Mouse (Mus musculus) midbrain, embryonic 10.5 days (tissue): ENCODE measurements around the gene Farp1. TPM values are rescaled to one million over a fixed set of nuclear protein-coding genes. Genes with fewer than 3 reads are reported as not detected.

Source experiments
- DNase-seq: peaks from one replicate; pipeline ENCODE4 v3.0.0-alpha.2; 2017; ENCODE audit warnings: low spot score
- H3K27ac ChIP-seq: fragments of 300-500 bp; sonication (generic); replicated peaks from 2 replicates; pipeline ENCODE4 v1.5.1; 2016; ENCODE audit warnings: mild to moderate bottlenecking
- H3K27me3 ChIP-seq: fragments of 300-500 bp; sonication (generic); 2 replicates; pipeline ENCODE4 v1.6.1; 2016; ENCODE audit warnings: low read depth, mild to moderate bottlenecking; ENCODE audit not compliant: poor library complexity, severe bottlenecking
- H3K36me3 ChIP-seq: fragments of 300-500 bp; sonication (generic); 2 replicates; pipeline ENCODE4 v1.6.1; 2016; ENCODE audit warnings: mild to moderate bottlenecking, moderate library complexity
- H3K4me1 ChIP-seq: fragments of 300-500 bp; sonication (generic); 2 replicates; pipeline ENCODE4 v1.6.1; 2016
- H3K4me3 ChIP-seq: fragments of 300-500 bp; sonication (generic); 2 replicates; pipeline ENCODE4 v1.5.1; 2016; ENCODE audit warnings: mild to moderate bottlenecking, moderate library complexity
- H3K9me3 ChIP-seq: fragments of 300-500 bp; sonication (generic); replicated peaks from 2 replicates; pipeline ENCODE4 v1.6.1; 2016; ENCODE audit warnings: mild to moderate bottlenecking
- WGBS: fragments of 180-500 bp; shearing (Covaris S2); methylation state at CpG from one replicate; pipeline ENCODE4 v1.1.7; 2016; 5-methylcytosine and 5-hydroxymethylcytosine counted together
- polyA plus RNA-seq: library from polyadenylated mRNA; unstranded; fragments of >200 nt; fragmentation: Nextera tagmentation; extraction: Ambion mirVana; gene quantifications from 2 replicates; pipeline ENCODE4 v1.2.1, GENCODE M21; 2016

Farp1 gene
- 18.2 and 20.1 TPM in 2 replicates for polyA plus RNA-seq

DNA sequence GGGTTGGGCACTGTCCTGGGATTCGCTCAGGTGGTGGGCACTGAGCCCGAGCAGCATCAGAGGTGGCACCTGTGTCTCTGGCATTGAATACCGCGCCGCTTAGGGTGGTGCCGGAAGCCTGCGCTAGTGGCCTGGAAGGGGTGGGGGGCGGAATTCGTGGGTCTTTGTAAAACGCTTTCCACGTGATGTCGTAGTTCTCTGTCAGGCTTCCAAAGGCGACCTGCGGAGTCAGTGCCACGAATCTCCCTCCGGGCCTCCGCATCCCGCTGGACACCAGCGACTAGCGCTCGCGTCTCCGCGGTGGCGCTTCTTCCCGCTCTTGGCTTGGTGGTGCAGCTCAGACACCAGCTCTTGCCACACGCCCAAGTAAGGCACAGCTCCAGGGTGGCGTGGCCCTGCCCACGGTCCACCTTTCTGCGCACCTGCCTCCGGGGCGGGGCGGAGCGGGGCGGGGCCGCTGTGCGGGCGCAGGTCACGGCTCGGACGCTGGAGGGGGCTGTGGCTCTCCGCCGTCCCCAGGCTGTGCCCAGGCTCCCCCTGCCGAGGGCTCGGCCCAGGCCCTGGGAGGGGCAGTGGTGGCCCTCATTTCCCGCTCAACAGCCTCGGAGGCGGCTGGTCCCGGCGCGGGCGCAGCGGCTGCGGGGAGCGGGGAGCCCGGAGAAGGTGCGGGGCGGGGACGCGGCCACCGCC, at the start of gene Farp1:
Gene Farp1, plus strand, starts transcription at position 228 of the 690 bp plus-strand sequence.
- peaks cover 30% of the 10 kb centered on the region for H3K27me3 ChIP-seq
- H3K4me3 ChIP-seq, result peak within 1 kb of the TSS; percentile 88
- H3K27ac ChIP-seq, result peak within 1 kb of the TSS; percentile 97
- H3K9me3 ChIP-seq, result no peaks in the 10 kb centered on the region
- H3K36me3 ChIP-seq, result no peaks in the 10 kb centered on the region
- peaks cover 40% of the 10 kb centered on the region for H3K4me1 ChIP-seq
- DNase-seq, result peak; percentile 90
- WGBS, result 1% methylated on average over 59 of the region's 61 CpGs

DNA sequence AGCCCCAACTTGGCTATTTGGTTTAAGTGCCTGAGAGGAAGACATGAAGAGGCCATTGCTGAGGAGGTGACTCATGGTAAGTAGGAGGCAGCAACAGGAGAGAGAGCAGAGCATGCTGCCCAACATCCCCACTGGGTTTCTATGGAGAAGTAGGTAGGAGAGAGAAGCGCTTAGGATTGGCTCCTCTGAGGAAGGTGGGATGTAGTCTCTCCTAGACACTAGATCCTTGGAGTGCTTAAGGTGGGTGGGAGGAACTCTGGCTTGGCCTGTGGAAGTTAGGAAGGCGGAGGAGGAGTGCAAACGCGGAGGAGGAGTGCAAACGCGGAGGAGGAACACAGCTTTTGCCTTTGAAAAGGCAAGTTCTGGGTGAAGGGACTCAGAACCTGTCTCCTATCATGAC, 45.9 kb upstream of the Farp1 start:
- Histone ChIP-seq H3K4me1 (no peaks in the 10 kb centered on the region), H3K27ac (no peak overlapping the region), H3K9me3 (peaks cover 3% of the 10 kb centered on the region; the same call in 1 of the 2 replicates), H3K27me3 (no peaks in the 10 kb centered on the region), H3K36me3 (no peaks in the 10 kb centered on the region), H3K4me3 (no peak overlapping the region)
- WGBS, result 70% methylated on average over 6 of the region's 6 CpGs
- DNase-seq, result no peak

DNA sequence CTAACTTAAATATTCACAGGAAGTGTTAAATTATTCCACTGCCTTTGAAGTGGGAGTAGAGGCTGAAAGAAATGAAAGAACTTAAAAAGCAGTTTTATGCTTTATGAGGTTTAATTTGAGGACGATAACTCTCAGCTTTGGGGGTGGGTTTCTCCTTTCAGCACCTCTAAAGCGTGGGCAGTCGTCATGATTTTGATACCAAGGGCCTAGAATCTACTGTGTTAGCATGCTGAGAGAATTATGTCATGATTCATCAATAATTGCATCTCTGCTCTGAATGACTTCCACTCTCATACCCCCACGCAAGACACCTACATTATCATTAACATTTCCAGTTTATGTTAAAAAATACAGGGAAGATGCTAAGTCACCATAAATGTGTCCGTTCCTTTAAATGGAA, 37.3 kb upstream of the Farp1 start:
- Histone ChIP-seq H3K9me3 (no peaks in the 10 kb centered on the region), H3K27ac (no peak overlapping the region), H3K4me3 (no peak overlapping the region), H3K4me1 (peaks cover 10% of the 10 kb centered on the region; the same call in 1 of the 2 replicates), H3K27me3 (no peaks in the 10 kb centered on the region), H3K36me3 (no peaks in the 10 kb centered on the region)
- WGBS, result 91% methylated on average over 5 of the region's 5 CpGs
- no peak for DNase-seq

DNA sequence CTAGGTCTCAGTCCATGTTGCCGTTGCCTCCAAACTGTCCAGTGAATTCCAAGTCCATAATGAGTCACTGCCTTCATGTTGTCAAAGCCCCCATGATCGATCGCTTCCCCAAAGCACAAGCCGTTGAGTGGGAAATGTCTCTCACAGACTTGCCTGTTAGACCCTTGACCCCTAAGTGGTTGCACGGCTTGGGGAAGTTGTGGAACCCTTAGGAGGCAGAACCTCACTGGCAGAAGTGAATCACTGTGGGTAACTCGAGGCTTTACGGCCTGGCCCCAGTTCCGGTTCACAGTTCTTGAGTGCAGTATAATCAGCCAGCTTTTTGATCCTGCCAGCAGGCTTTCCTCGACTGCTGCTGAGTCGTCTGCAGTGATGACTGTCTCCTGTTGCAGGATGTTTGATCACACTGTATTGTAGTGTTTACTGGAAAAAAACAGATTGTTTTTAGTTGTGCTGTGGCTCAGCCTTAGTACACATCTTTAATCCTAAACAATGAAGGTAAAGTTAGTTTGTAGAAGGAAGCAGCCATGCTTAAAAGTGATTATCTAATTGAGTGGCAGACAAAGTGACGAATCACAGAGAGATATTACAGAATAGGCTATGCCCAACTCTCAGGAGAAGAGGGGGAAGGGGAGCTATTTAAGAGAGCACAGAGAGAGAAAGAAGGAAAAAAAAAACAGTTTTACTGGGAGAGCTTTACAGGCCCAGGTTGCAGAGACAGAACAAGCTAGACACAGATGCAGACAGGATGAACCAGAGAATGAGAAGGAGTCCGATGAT, 34.2 kb upstream of the Farp1 start:
- 55% methylated on average over 12 of the region's 12 CpGs for WGBS

DNA sequence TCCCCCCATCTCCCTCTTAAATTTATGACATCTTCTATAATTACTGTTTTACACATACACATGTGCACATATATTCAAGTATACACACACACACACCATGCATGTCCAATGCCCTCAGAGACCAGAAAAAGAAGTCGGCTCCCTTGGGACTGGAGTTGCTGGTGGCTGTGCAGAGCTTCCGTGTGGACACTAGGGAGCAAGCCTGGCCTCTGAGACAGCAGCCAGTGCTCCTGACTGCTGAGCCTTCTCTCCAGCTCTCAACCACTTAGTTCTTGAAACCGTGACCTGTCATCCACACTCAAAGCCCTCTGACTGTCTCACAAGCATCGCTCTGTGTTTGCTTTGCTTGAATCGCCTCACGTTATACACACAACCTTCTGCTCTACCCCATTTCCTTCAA, 29.4 kb upstream of the Farp1 start:
- H3K36me3 ChIP-seq, result no peaks in the 10 kb centered on the region
- no peak overlapping the region for H3K27ac ChIP-seq
- no peaks in the 10 kb centered on the region for H3K9me3 ChIP-seq
- 91% methylated on average over 6 of the region's 6 CpGs for WGBS
- peaks cover 8% of the 10 kb centered on the region; the same call in 1 of the 2 replicates for H3K4me1 ChIP-seq
- H3K4me3 ChIP-seq, result no peak overlapping the region
- DNase-seq, result no peak
- H3K27me3 ChIP-seq, result no peaks in the 10 kb centered on the region

More for the DNA sequence above, 34.2 kb upstream of the Farp1 start:
- no peaks in the 10 kb centered on the region for H3K36me3 ChIP-seq
- peak; percentile 24 for DNase-seq
- H3K4me3 ChIP-seq, result no peak overlapping the region
- no peak overlapping the region for H3K27ac ChIP-seq
- no peaks in the 10 kb centered on the region for H3K27me3 ChIP-seq
- H3K4me1 ChIP-seq, result peaks cover 10% of the 10 kb centered on the region; the same call in 1 of the 2 replicates
- H3K9me3 ChIP-seq, result no peaks in the 10 kb centered on the region

DNA sequence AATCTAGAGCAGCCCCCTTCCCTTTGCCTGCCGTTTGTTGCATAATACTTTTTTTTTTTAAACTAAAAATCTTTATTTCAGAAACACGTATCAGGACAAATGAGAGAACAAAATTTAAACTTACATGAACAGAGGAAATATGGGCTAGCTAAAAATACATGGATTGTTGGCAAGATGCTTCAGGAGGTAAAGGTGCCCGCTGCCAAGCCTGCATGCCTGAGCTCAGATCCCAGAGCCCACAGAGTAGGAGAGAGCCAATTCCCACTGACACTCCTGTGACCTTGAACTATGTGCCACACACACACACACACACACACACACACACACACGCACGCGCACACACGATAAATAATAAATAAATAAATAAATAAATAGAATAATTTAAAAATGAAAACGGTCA, 29.0 kb upstream of the Farp1 start:
- WGBS, result 92% methylated on average over 8 of the region's 8 CpGs
- no peak for DNase-seq
- no peak overlapping the region for H3K27ac ChIP-seq
- H3K4me1 ChIP-seq, result peaks cover 4% of the 10 kb centered on the region; the same call in 1 of the 2 replicates
- no peaks in the 10 kb centered on the region for H3K36me3 ChIP-seq
- no peak overlapping the region for H3K4me3 ChIP-seq
- H3K9me3 ChIP-seq, result no peaks in the 10 kb centered on the region
- H3K27me3 ChIP-seq, result no peaks in the 10 kb centered on the region

DNA sequence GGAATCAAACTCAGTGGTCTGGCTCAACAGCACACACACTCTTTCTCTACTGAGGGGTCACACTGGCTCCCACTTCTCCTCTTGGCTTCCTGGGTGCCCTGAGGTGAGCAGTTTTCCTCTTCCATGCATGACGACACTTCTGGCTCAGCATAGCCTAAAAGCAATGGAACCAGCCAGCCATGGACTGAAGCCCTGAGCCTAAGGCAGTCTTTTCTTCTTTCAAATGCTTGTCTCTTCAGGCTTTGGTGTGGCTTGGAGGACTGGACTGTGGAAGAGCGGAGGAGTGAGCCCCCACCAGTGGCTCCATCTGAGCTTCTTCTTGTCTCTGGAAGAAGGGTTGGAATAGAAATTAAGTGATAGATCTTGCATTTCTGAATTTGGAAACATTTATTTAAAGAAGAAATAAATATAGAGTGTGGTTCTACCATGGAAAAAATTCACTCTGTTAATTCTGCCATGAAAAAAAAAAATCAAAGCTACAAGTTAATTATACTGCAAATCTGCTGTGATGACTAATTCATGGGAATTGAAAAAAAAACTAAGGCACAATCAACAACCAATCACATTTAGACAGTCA, 19.8 kb upstream of the Farp1 start:
- 77% methylated on average over 2 of the region's 2 CpGs for WGBS
- Histone ChIP-seq H3K36me3 (no peaks in the 10 kb centered on the region), H3K4me3 (no peak overlapping the region), H3K4me1 (no peaks in the 10 kb centered on the region), H3K27ac (no peak overlapping the region), H3K9me3 (no peaks in the 10 kb centered on the region), H3K27me3 (no peaks in the 10 kb centered on the region)
- no peak for DNase-seq

DNA sequence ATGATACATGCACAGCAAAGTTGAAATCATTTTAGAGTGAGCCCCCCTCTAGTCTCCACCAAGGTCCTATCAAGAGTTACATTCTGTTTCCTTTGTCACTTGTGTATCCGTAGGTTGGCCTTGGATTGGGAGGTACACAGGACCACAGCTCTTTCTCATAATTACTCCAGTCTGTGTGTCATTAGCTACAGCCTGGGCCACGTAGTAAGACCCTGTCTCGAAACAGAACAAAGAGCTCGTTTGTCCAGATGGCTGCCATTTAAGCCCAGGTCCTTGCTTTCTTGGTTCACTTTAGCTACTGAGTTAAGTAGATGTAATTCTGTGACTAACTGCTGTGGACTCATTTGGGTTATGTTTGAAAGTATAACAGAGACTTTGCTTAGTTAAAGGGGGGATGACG, 12.6 kb upstream of the Farp1 start:
- H3K4me3 ChIP-seq, result no peak overlapping the region
- 85% methylated on average over 5 of the region's 5 CpGs for WGBS
- no peaks in the 10 kb centered on the region for H3K27me3 ChIP-seq
- H3K9me3 ChIP-seq, result no peaks in the 10 kb centered on the region
- H3K4me1 ChIP-seq, result no peaks in the 10 kb centered on the region
- no peaks in the 10 kb centered on the region for H3K36me3 ChIP-seq
- no peak overlapping the region for H3K27ac ChIP-seq
- no peak for DNase-seq

DNA sequence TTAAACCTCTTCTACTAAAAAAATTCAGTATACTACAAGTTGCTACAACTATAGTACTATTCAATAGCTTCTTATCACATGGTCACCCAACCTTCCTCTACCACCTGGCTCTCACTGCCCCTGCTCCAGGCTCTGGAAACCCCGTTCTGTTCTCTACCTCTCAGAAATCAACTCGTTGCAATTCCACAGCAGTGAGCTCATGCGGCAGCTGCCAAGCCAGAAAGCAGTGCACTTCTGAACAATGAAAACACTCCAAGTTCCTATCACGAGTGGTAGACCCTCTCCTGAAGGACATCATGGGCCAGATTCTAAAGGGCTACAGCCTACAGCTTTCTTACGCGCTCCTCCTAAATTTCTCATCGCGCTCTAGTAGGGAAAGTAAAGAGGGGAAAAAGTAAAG, 9.6 kb upstream of the Farp1 start:
- no peak overlapping the region for H3K4me3 ChIP-seq
- 86% methylated on average over 8 of the region's 8 CpGs for WGBS
- H3K27me3 ChIP-seq, result no peaks in the 10 kb centered on the region
- H3K4me1 ChIP-seq, result no peaks in the 10 kb centered on the region
- H3K9me3 ChIP-seq, result 0 out of 2 replicates have a peak, but pooled peaks cover 2% of the 10 kb centered on the region
- H3K36me3 ChIP-seq, result no peaks in the 10 kb centered on the region
- H3K27ac ChIP-seq, result no peak overlapping the region
- no peak for DNase-seq

DNA sequence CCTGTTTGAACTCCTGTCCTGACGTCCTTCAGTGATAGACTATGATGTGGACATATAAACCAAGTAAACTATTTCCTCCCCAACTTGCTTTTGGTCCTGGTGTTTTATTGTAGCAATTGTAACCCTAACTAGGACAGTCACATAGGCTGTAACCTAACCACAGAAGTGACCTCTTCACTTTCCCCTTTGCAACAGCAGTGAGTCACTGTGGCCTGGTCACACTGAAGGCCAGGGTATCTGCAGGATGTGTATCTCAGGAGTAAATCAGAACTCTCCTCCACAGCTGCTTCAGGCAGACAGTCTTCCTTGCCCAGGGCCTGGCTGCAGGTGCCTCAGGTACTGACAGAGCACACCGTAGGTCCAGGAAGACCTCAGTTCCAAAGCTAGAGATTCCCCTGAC, 3.6 kb upstream of the Farp1 start:
- no peak for DNase-seq

DNA sequence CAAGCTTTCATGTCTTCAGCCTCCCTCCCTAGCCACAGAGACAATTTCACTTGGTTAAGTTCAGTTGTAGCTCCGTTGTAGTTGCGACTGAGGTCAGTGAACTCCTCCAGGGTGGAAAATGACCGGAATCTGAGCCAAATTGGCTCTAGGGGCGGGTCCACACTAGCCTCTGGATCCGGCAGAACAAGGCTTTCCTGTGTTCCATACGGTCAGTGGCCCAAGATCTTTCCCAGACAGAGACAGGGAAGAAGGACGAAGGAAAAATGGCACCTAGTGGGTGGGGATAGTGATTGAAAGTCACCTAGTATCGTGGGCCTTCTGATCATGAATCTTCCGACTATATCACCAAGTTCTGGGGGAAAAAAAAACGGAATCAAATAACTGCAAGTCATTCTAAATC, 475 bp upstream of the Farp1 start:
- H3K9me3 ChIP-seq, result no peaks in the 10 kb centered on the region
- no peak overlapping the region for H3K27ac ChIP-seq
- H3K27me3 ChIP-seq, result peaks cover 30% of the 10 kb centered on the region
- H3K4me3 ChIP-seq, result peak overlapping the region; percentile 88
- H3K4me1 ChIP-seq, result peaks cover 40% of the 10 kb centered on the region
- H3K36me3 ChIP-seq, result no peaks in the 10 kb centered on the region
- WGBS, result 24% methylated on average over 10 of the region's 10 CpGs
- DNase-seq, result no peak

More for the DNA sequence above, 3.6 kb upstream of the Farp1 start:
- WGBS, result 86% methylated on average over 2 of the region's 2 CpGs
- no peaks in the 10 kb centered on the region for H3K36me3 ChIP-seq
- H3K4me1 ChIP-seq, result peaks cover 14% of the 10 kb centered on the region
- no peak overlapping the region for H3K4me3 ChIP-seq
- H3K9me3 ChIP-seq, result 0 out of 2 replicates have a peak, but pooled peaks cover 2% of the 10 kb centered on the region
- H3K27me3 ChIP-seq, result peaks cover 30% of the 10 kb centered on the region
- no peak overlapping the region for H3K27ac ChIP-seq

DNA sequence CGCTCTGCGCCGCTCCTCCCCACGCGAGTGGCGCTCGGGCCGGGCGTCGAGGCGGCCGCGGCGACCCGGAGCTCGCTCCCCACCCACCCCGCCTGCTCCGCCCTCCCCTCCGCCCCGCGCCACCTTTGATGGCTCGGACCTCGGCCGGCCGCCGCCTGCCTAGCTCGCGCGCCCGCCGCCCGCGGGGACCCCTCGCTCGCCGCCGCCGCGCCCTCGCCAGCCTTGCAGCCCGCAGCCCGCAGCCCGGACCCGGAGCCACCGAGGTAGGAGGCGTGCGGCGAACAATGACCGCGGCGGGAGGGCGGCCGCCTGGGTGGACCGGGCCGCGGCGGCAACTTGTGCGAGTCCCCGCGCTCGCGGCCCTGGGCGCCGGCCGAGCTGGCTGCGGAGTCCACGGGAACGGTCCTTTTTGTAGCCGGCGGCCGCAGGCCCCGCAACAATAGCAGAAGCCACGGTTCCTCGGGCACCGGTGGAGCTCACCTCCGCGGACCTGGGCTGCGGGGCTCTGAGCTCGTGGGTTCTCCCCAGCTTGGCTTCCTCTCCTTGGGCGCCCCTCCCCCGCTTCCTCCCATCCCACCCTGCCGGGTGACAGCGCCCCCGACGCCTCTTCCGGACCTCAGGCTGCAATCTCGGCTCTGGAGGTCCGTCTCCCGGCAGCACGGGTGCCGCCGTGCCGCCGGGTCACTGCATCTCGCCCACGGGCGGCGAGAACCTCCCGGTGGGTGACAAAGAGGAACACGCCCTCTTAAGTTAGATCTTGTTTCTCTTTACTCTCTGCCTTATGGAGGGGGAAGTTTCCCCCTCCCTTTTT, 868 bp downstream of the Farp1 start:
- no peaks in the 10 kb centered on the region for H3K9me3 ChIP-seq
- peak overlapping the region; percentile 88 for H3K4me3 ChIP-seq
- peak overlapping the region; percentile 97 for H3K27ac ChIP-seq
- under 1% methylated on average over 100 of the region's 100 CpGs for WGBS
- peaks cover 30% of the 10 kb centered on the region for H3K27me3 ChIP-seq
- no peaks in the 10 kb centered on the region for H3K36me3 ChIP-seq
- peak; percentile 71 for DNase-seq
- peaks cover 40% of the 10 kb centered on the region for H3K4me1 ChIP-seq
